Mouse (Mus musculus) embryonic fibroblast, embryonic 13.5 days (primary cell): Measurements from ENCODE around the gene Map2k4.

Source experiments
- CTCF ChIP-seq: IDR thresholded peaks from 2 replicates; pipeline ENCODE4 v1.5.1; 2011; ENCODE audit warnings: mild to moderate bottlenecking, control low read depth, low read length, moderate library complexity, borderline replicate concordance; ENCODE audit not compliant: insufficient read depth
- POLR2A ChIP-seq: IDR thresholded peaks from 2 replicates; pipeline ENCODE4 v1.6.1; 2011; ENCODE audit warnings: low read depth, mild to moderate bottlenecking, control low read depth, low read length, moderate library complexity

DNA sequence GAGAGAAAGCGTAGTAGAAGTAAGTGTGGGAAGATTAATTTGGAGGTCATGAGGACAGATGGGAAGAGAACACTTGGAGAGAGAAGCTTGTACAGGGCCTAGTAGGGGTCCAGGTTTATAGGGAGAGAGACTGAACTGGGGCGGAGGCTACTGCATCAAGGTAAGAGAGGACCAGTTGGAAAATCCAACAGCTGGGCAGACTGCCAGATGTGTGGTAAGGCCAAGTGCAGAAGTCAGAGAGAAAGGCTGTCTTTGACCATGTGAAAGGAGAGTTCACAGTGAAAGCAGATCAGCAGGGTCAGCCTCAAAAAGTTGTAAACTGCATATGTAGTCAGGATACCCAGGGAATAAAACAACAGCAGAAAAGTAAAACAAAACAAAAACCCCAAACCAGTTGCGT, 36.5 kb upstream of the Map2k4 start:
- no peak for TF ChIP-seq CTCF
- TF ChIP-seq POLR2A = no peak
